Mouse (Mus musculus): ENCODE data around the gene Mef2b. TPM values are rescaled to one million over a fixed set of nuclear protein-coding genes. Genes with fewer than 3 reads are reported as not detected.

The Mef2b gene
- polyA plus RNA-seq, 1 experiment from 2014 or later = not detected

GRCm38 (mm10) chr8:70197603-70198002 lies 58.1 kb downstream of the Mef2b start:
- Histone ChIP-seq H3K4me2 (replicated peaks; ENCODE audit: low read depth, low read length) (no peak overlapping the region), H3K9ac (replicated peaks; ENCODE audit: low read depth, low read length) (no peak overlapping the region), H3K27me3 (ENCODE audit: control insufficient read depth, insufficient read depth, low read length) (no peaks in the 10 kb centered on the region), H3K9me3 (ENCODE audit: control insufficient read depth, low read depth, low read length) (no peaks in the 10 kb centered on the region), H3K27ac (ENCODE audit: low read length) (no peak overlapping the region), H3K4me1 (ENCODE audit: control insufficient read depth, insufficient read depth, low read length) (0 out of 2 replicates have a peak, but pooled peaks cover 2% of the 10 kb centered on the region), H3K4me3 (ENCODE audit: low read depth, low read length) (no peak overlapping the region), H3K36me3 (ENCODE audit: control insufficient read depth, insufficient read depth, low read length) (no peaks in the 10 kb centered on the region)
- ATAC-seq (ENCODE audit: insufficient number of reproducible peaks, insufficient read depth, low FRiP score, low read depth) = no peak
- WGBS = 47% methylated on average over 7 of the region's 7 CpGs

- H3K36me3 ChIP-seq (ENCODE audit: control insufficient read depth, insufficient read depth, low read length) = no peaks in the 10 kb centered on the region
- H3K4me2 ChIP-seq (replicated peaks; ENCODE audit: low read depth, low read length) = no peak overlapping the region
- H3K27ac ChIP-seq (ENCODE audit: low read length) = no peak overlapping the region
- no peak overlapping the region for H3K4me3 ChIP-seq (ENCODE audit: low read depth, low read length)
- 57% methylated on average over 5 of the region's 5 CpGs for WGBS
- 0 out of 2 replicates have a peak, but pooled peaks cover 2% of the 10 kb centered on the region for H3K4me1 ChIP-seq (ENCODE audit: control insufficient read depth, insufficient read depth, low read length)
- 0 out of 2 replicates have a peak, but pooled peaks have one; percentile 8 for ATAC-seq (ENCODE audit: insufficient number of reproducible peaks, insufficient read depth, low FRiP score, low read depth)
- H3K9ac ChIP-seq (replicated peaks; ENCODE audit: low read depth, low read length) = no peak overlapping the region
- no peaks in the 10 kb centered on the region for H3K27me3 ChIP-seq (ENCODE audit: control insufficient read depth, insufficient read depth, low read length)
- H3K9me3 ChIP-seq (ENCODE audit: control insufficient read depth, low read depth, low read length) = no peaks in the 10 kb centered on the region
Observed at GRCm38 (mm10) chr8:70200098-70200681, 60.7 kb downstream of the Mef2b start.

- no peak overlapping the region for H3K4me2 ChIP-seq (replicated peaks; ENCODE audit: low read depth, low read length)
- H3K4me3 ChIP-seq (ENCODE audit: low read depth, low read length) = no peak overlapping the region
- 77% methylated on average over 3 of the region's 3 CpGs for WGBS
- no peak overlapping the region for H3K27ac ChIP-seq (ENCODE audit: low read length)
- no peaks in the 10 kb centered on the region for H3K27me3 ChIP-seq (ENCODE audit: control insufficient read depth, insufficient read depth, low read length)
- H3K4me1 ChIP-seq (ENCODE audit: control insufficient read depth, insufficient read depth, low read length) = 0 out of 2 replicates have a peak, but pooled peaks cover 2% of the 10 kb centered on the region
- H3K9me3 ChIP-seq (ENCODE audit: control insufficient read depth, low read depth, low read length) = no peaks in the 10 kb centered on the region
- H3K36me3 ChIP-seq (ENCODE audit: control insufficient read depth, insufficient read depth, low read length) = no peaks in the 10 kb centered on the region
- no peak overlapping the region for H3K9ac ChIP-seq (replicated peaks; ENCODE audit: low read depth, low read length)
- no peak for ATAC-seq (ENCODE audit: insufficient number of reproducible peaks, insufficient read depth, low FRiP score, low read depth)
Observed at GRCm38 (mm10) chr8:70201417-70201816, 61.9 kb downstream of the Mef2b start.

GRCm38 (mm10) chr8:70203072-70203471 lies 63.6 kb downstream of the Mef2b start:
- ATAC-seq (ENCODE audit: insufficient number of reproducible peaks, insufficient read depth, low FRiP score, low read depth) = no peak
- 65% methylated on average over 4 of the region's 4 CpGs for WGBS
- no peaks in the 10 kb centered on the region for H3K27me3 ChIP-seq (ENCODE audit: control insufficient read depth, insufficient read depth, low read length)

GRCm38 (mm10) chr8:70204757-70205156 lies 65.2 kb downstream of the Mef2b start:
- Histone ChIP-seq H3K9ac (replicated peaks; ENCODE audit: low read depth, low read length) (no peak overlapping the region), H3K4me2 (replicated peaks; ENCODE audit: low read depth, low read length) (no peak overlapping the region), H3K27ac (ENCODE audit: low read length) (no peak overlapping the region), H3K4me1 (ENCODE audit: control insufficient read depth, insufficient read depth, low read length) (0 out of 2 replicates have a peak, but pooled peaks cover 2% of the 10 kb centered on the region), H3K36me3 (ENCODE audit: control insufficient read depth, insufficient read depth, low read length) (no peaks in the 10 kb centered on the region), H3K4me3 (ENCODE audit: low read depth, low read length) (no peak overlapping the region), H3K9me3 (ENCODE audit: control insufficient read depth, low read depth, low read length) (no peaks in the 10 kb centered on the region), H3K27me3 (ENCODE audit: control insufficient read depth, insufficient read depth, low read length) (no peaks in the 10 kb centered on the region)
- WGBS = 68% methylated on average over 1 of the region's 1 CpGs
- ATAC-seq (ENCODE audit: insufficient number of reproducible peaks, insufficient read depth, low FRiP score, low read depth) = no peak

More at GRCm38 (mm10) chr8:70203072-70203471, 63.6 kb downstream of the Mef2b start:
- Histone ChIP-seq H3K4me3 (ENCODE audit: low read depth, low read length) (no peak overlapping the region), H3K9ac (replicated peaks; ENCODE audit: low read depth, low read length) (no peak overlapping the region), H3K4me2 (replicated peaks; ENCODE audit: low read depth, low read length) (no peak overlapping the region), H3K27ac (ENCODE audit: low read length) (no peak overlapping the region), H3K4me1 (ENCODE audit: control insufficient read depth, insufficient read depth, low read length) (0 out of 2 replicates have a peak, but pooled peaks cover 2% of the 10 kb centered on the region), H3K9me3 (ENCODE audit: control insufficient read depth, low read depth, low read length) (no peaks in the 10 kb centered on the region), H3K36me3 (ENCODE audit: control insufficient read depth, insufficient read depth, low read length) (no peaks in the 10 kb centered on the region)

GRCm38 (mm10) chr8:70208130-70208529 lies 68.6 kb downstream of the Mef2b start:
- no peaks in the 10 kb centered on the region for H3K36me3 ChIP-seq (ENCODE audit: control insufficient read depth, insufficient read depth, low read length)
- no peak for ATAC-seq (ENCODE audit: insufficient number of reproducible peaks, insufficient read depth, low FRiP score, low read depth)
- WGBS = 45% methylated on average over 1 of the region's 1 CpGs
- H3K4me1 ChIP-seq (ENCODE audit: control insufficient read depth, insufficient read depth, low read length) = peaks cover 9% of the 10 kb centered on the region; the same call in 1 of the 2 replicates
- H3K4me3 ChIP-seq (ENCODE audit: low read depth, low read length) = no peak overlapping the region
- no peak overlapping the region for H3K27ac ChIP-seq (ENCODE audit: low read length)
- no peak overlapping the region for H3K9ac ChIP-seq (replicated peaks; ENCODE audit: low read depth, low read length)
- no peaks in the 10 kb centered on the region for H3K27me3 ChIP-seq (ENCODE audit: control insufficient read depth, insufficient read depth, low read length)
- no peak overlapping the region for H3K4me2 ChIP-seq (replicated peaks; ENCODE audit: low read depth, low read length)
- H3K9me3 ChIP-seq (ENCODE audit: control insufficient read depth, low read depth, low read length) = no peaks in the 10 kb centered on the region

GRCm38 (mm10) chr8:70210538-70210937 lies 71.0 kb downstream of the Mef2b start:
- Histone ChIP-seq H3K27me3 (ENCODE audit: control insufficient read depth, insufficient read depth, low read length) (no peaks in the 10 kb centered on the region), H3K9ac (replicated peaks; ENCODE audit: low read depth, low read length) (no peak overlapping the region), H3K27ac (ENCODE audit: low read length) (no peak overlapping the region), H3K4me3 (ENCODE audit: low read depth, low read length) (no peak overlapping the region), H3K9me3 (ENCODE audit: control insufficient read depth, low read depth, low read length) (no peaks in the 10 kb centered on the region), H3K4me1 (ENCODE audit: control insufficient read depth, insufficient read depth, low read length) (peaks cover 9% of the 10 kb centered on the region; the same call in 1 of the 2 replicates), H3K36me3 (ENCODE audit: control insufficient read depth, insufficient read depth, low read length) (no peaks in the 10 kb centered on the region), H3K4me2 (replicated peaks; ENCODE audit: low read depth, low read length) (0 out of 2 replicates have a peak overlapping the region, but pooled peaks have one; percentile 10)
- WGBS = 22% methylated on average over 8 of the region's 8 CpGs
- no peak for ATAC-seq (ENCODE audit: insufficient number of reproducible peaks, insufficient read depth, low FRiP score, low read depth)

- Histone ChIP-seq H3K27me3 (ENCODE audit: control insufficient read depth, insufficient read depth, low read length) (no peaks in the 10 kb centered on the region), H3K36me3 (ENCODE audit: control insufficient read depth, insufficient read depth, low read length) (no peaks in the 10 kb centered on the region), H3K4me2 (replicated peaks; ENCODE audit: low read depth, low read length) (peak overlapping the region; percentile 99), H3K4me1 (ENCODE audit: control insufficient read depth, insufficient read depth, low read length) (peaks cover 9% of the 10 kb centered on the region; the same call in 1 of the 2 replicates), H3K9me3 (ENCODE audit: control insufficient read depth, low read depth, low read length) (no peaks in the 10 kb centered on the region), H3K27ac (ENCODE audit: low read length) (no peak overlapping the region), H3K9ac (replicated peaks; ENCODE audit: low read depth, low read length) (peak overlapping the region; percentile 63; the same call in 1 of the 2 replicates), H3K4me3 (ENCODE audit: low read depth, low read length) (peak overlapping the region; percentile 68)
- no peak for ATAC-seq (ENCODE audit: insufficient number of reproducible peaks, insufficient read depth, low FRiP score, low read depth)
- WGBS = 67% methylated on average over 1 of the region's 1 CpGs
Observed at GRCm38 (mm10) chr8:70211275-70211674, 71.8 kb downstream of the Mef2b start.

Measured in stomach, embryonic 14.5 days (tissue).